Mouse (Mus musculus) liver, embryonic 18 days (tissue): ENCODE results near the gene Tmem121. TPM values are rescaled to one million over a fixed set of nuclear protein-coding genes. Genes with fewer than 3 reads are reported as not detected.

Experiments used
- polyA plus RNA-seq: library from polyadenylated mRNA; depleted of rRNA; stranded (reverse); fragments of >200 nt; gene quantifications from 2 replicates; pipeline ENCODE4 v1.2.3, GENCODE M21; 2012; rRNA removed

The Tmem121 gene
- 0.51 and 0.70 TPM in 2 replicates for polyA plus RNA-seq

GRCm38 (mm10) chr12:113185442-113186291, at the start of gene Tmem121:
TSS of gene Tmem121 (plus strand) at chr12:113185930.

DNA sequence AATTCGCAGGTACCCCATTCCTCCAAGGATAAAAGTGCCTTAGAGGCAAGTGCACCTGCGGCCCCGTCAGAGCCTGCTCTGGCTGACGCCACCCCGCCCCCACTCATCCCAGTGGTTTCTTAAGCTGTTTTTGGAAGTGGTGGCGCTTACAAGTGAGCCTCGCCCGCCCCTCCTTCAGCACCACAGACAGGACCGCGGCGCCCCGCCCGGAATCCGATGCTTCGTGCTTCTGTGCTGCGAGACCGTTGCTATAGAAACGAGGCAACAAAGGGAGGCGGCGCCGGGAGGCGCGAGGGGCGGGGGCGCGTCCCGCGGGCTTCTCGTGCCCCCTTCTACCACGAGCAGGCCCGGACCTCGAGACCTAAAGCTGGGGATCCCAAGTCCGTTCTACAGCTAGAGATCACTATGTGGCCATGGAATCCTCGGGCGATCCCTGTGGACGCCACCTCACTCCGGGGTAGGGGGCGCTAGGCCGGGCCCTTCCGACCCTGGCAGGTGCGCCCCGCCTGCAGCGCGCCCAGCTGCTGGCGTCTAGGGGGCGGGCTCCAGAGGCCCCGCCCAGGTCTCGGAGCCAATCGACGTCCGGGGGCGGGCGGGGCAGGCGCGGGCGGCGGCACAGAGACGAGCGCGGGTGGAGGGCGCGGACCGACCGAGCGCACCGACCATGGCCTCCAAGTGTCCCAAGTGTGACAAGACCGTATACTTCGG, 45.7 kb upstream of the Tmem121 start, which contains the start of gene Crip2:
Gene Crip2, plus strand, starts transcription at position 329 of the 708 bp plus-strand sequence.

DNA sequence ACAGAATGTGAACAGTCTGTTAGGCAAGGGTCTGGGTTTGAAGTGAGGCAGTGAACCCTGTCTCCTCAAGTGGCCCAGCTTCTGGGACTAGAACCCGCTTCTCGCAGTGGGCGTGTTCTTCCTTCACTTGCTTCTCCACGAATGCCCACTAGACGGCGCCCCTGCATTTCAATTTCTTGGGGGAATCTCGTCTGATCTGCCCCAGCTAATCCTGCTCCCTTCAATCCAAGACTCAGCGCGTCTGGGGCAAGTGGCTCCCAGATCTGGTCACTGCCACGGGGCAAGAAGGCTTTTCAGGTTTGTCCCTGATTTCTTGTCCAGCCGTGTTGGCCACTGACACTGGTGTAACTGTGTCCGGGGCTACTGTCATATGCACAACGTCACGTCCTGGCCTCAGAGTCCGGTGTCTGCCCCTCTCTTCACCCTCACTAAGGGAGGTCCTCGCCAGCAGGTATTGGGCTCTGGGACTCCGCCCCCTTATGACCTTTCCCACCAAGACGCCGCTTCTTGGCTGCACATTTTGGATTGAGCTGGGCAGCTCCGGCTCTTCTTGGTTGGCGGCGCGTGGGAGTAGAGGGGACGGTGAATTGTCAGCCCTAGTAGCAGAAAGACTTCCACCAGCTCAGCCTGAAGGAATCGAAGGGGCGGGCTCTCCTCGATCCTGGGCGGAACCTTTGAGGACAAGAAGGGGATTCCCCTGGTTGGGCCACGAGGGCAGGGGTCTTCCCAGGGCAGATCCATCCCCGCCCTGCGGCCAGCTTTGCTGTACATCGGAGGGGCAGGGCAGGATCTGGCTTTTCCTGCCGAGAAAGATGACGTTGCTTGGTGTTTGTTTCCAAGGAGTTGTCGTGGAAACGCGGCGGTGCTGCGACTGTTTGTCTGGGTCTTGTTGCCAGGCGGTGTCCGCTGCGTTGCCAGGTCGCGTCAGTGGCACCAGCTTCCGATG, 39.3 kb upstream of the Tmem121 start, which contains the start of gene Crip1:
Gene Crip1, plus strand, starts transcription at position 205 of the 946 bp plus-strand sequence.

GRCm38 (mm10) chr12:113155887-113156539, 29.7 kb upstream of the Tmem121 start, which contains the start of gene Tedc1:
TSS of gene Tedc1 (plus strand) at chr12:113156421.

Other genes with a start within 250 kb of the Tmem121 start
- gene Nudt14, start 243.8 kb upstream of the Tmem121 start, polyA plus RNA-seq = 11.8 and 13.7 TPM in 2 replicates
- gene Btbd6, start 209.4 kb upstream of the Tmem121 start, polyA plus RNA-seq = 4.4 and 4.6 TPM in 2 replicates
- gene Brf1, start 185.2 kb upstream of the Tmem121 start, polyA plus RNA-seq = 28.6 and 36.3 TPM in 2 replicates
- gene Pacs2, start 171.4 kb upstream of the Tmem121 start, polyA plus RNA-seq = 8.0 and 9.0 TPM in 2 replicates
- gene Tex22, start 111.4 kb upstream of the Tmem121 start, polyA plus RNA-seq = not detected in 2 replicates
- 17.5 and 22.8 TPM in 2 replicates for gene Mta1, start 87.7 kb upstream of the Tmem121 start, polyA plus RNA-seq
- gene Crip2, start 45.7 kb upstream of the Tmem121 start, polyA plus RNA-seq = 33.1 and 36.5 TPM in 2 replicates
- 137 and 207 TPM in 2 replicates for gene Crip1, start 39.6 kb upstream of the Tmem121 start, polyA plus RNA-seq
- gene Tedc1, start 29.5 kb upstream of the Tmem121 start, polyA plus RNA-seq = 4.6 and 4.7 TPM in 2 replicates